Mouse (Mus musculus): ENCODE measurements around the gene Dpf3.

- no peak for TF ChIP-seq TAL1 (IDR thresholded peaks at IDR 0.05; ENCODE audit: low read length)
- TF ChIP-seq GATA1 (IDR thresholded peaks at IDR 0.05; ENCODE audit: low read length), result no peak
Observed at GRCm38 (mm10) chr12:83510586-83510985, 23.1 kb upstream of the Dpf3 start.

Data from erythroblast, embryonic 14.5 days (primary cell).